Mouse (Mus musculus) skeletal muscle tissue, adult 2 months (tissue): ENCODE results near the gene Defa26.
"Not testable (repeated sequence)": the region's sequence is repeated elsewhere in the genome, so short reads cannot be mapped to it uniquely, and the experiment has no call there.

Experiments used
- DNase-seq: peaks from one replicate; pipeline ENCODE4 v3.0.0-alpha.2; 2012; ENCODE audit warnings: low read depth, low spot score

Gene Defa26

DNA sequence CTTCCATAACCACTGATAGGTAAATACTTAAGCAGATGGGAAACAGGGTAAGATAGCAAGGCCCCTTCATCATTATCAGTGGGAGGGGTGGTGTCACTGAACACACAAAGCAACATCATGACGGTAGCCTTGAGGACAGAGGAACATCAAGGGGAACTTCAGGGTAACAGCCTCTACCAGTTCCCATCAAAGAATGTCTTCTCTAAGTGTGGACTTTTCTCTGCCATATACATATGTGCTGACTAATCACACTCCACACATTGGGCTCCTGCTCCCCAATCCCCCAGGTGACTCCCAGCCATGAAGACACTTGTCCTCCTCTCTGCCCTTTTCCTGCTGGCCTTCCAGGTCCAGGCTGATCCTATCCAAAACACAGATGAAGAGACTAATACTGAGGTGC is at the start of gene Defa26:
Gene Defa26, plus strand, starts transcription at position 301 of the 400 bp plus-strand sequence.
- not testable (repeated sequence) for DNase-seq

DNA sequence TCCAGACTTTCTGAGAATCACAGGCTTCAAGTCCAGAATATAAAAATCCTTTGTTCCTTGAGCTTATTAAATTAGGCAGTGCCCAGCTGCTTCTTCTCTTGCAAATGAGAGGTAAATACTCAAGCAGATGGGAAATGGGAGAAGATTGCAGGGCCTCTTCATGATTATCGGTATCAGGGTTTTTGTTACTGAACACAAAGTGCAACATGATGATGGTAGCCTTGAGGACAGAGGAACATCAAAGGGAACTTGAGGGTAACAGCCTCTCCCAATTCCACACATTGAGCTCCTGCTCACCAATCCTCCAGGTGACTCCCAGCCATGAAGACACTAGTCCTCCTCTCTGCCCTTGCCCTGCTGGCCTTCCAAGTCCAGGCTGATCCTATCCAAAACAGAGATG is 35.3 kb upstream of the Defa26 start, which contains the start of gene Defa28:
Gene Defa28, plus strand, starts transcription at position 301 of the 400 bp plus-strand sequence.
- DNase-seq: not testable (repeated sequence)

DNA sequence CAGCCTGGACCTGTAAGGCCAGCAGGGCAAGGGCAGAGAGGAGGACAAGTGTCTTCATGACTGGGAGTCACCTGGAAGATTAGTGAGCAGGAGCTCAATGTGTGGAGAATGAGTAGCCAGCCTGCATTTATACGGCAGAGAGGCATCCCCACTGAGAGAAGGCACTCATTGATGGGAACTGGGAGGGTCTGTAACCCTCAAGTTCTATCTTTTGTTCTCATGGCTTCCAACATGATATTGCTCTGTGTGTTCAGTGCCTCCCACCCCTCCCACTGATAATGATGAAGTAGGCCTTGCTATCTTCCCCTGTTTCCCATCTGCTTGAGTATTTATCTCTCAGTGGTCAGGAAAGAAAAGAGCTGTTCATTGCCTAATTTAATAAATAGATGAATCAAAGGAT is 23.6 kb upstream of the Defa26 start, which contains the start of gene Gm7861:
Gene Gm7861, minus strand, starts transcription at position 101 of the 400 bp plus-strand sequence.
- DNase-seq: not testable (repeated sequence)

DNA sequence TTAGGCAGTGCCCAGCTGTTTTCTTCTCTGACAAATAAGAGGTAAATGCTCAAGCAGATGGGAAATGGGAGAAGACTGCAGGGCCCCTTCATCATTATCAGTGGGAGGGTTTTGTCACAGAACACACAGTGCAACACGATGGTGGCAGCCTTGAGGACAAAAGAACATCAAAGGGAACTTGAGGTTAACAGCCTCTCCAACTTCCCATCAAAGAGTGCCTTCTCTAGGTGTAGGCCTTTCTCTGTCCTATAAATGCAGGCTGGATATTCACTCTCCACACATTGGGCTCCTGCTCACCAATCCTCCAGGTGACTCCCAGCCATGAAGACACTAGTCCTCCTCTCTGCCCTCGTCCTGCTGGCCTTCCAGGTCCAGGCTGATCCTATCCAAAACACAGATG is 37.5 kb downstream of the Defa26 start, which contains the start of gene Defa17:
Gene Defa17, plus strand, starts transcription at position 301 of the 400 bp plus-strand sequence.
- not testable (repeated sequence) for DNase-seq

DNA sequence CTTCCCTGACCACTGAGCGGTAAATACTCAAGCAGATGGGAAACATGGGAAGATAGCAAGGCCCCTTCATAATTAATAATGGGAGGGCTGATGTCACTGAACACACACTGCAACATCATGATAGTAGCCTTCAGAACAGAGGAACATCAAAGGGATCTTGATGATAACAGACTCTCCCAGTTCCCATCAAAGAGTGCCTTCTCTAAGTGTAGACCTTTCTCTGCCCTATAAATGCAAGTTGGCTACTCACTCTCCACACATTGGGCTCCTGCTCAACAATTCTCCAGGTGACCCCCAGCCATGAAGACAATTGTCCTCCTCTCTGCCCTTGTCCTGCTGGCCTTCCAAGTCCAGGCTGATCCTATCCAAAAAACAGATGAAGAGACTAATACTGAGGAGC is 47.5 kb downstream of the Defa26 start, which contains the start of gene Defa34:
Gene Defa34, plus strand, starts transcription at position 301 of the 400 bp plus-strand sequence.
- not testable (repeated sequence) for DNase-seq
